Mouse (Mus musculus): ENCODE results near the gene Syt8. TPM values are rescaled to one million over a fixed set of nuclear protein-coding genes. Genes with fewer than 3 reads are reported as not detected.
"Not testable (repeated sequence)": the region's sequence is repeated elsewhere in the genome, so short reads cannot be mapped to it uniquely, and the experiment has no call there.

Syt8 gene
- polyA plus RNA-seq, 1 experiment from 2014 or later: 5.4 TPM

GRCm38 (mm10) chr7:142394261-142395190 is 40.1 kb upstream of the Syt8 start:
- Histone ChIP-seq H3K27ac (no peak overlapping the region), H3K27me3 (replicated peaks) (no peaks in the 10 kb centered on the region), H3K4me3 (replicated peaks) (no peak overlapping the region), H3K4me1 (replicated peaks) (no peaks in the 10 kb centered on the region; the same call in 1 of the 2 replicates), H3K36me3 (no peaks in the 10 kb centered on the region), H3K9ac (no peak overlapping the region), H3K4me2 (replicated peaks) (no peak overlapping the region), H3K9me3 (no peaks in the 10 kb centered on the region)
- ATAC-seq: no peak
- WGBS: 70% methylated on average over 6 of the region's 6 CpGs

- Histone ChIP-seq H3K4me3 (replicated peaks) (no peak overlapping the region), H3K27ac (no peak overlapping the region), H3K36me3 (no peaks in the 10 kb centered on the region), H3K4me1 (replicated peaks) (no peaks in the 10 kb centered on the region; the same call in 1 of the 2 replicates), H3K27me3 (replicated peaks) (no peaks in the 10 kb centered on the region), H3K4me2 (replicated peaks) (no peak overlapping the region), H3K9me3 (no peaks in the 10 kb centered on the region), H3K9ac (no peak overlapping the region)
- ATAC-seq: no peak
- WGBS: 91% methylated on average over 4 of the region's 4 CpGs
Observed at GRCm38 (mm10) chr7:142395472-142395871, 39.2 kb upstream of the Syt8 start.

- Histone ChIP-seq H3K27me3 (replicated peaks) (no peaks in the 10 kb centered on the region), H3K4me2 (replicated peaks) (no peak overlapping the region), H3K9ac (no peak overlapping the region), H3K9me3 (no peaks in the 10 kb centered on the region), H3K4me3 (replicated peaks) (no peak overlapping the region), H3K27ac (no peak overlapping the region), H3K36me3 (no peaks in the 10 kb centered on the region), H3K4me1 (replicated peaks) (no peaks in the 10 kb centered on the region; the same call in 1 of the 2 replicates)
- no peak for ATAC-seq
- WGBS: 79% methylated on average over 1 of the region's 1 CpGs
Observed at GRCm38 (mm10) chr7:142396611-142397010, 38.0 kb upstream of the Syt8 start.

GRCm38 (mm10) chr7:142398052-142398451 is 36.6 kb upstream of the Syt8 start:
- Histone ChIP-seq H3K4me1 (replicated peaks) (no peaks in the 10 kb centered on the region; the same call in 1 of the 2 replicates), H3K4me3 (replicated peaks) (no peak overlapping the region), H3K27ac (no peak overlapping the region), H3K27me3 (replicated peaks) (no peaks in the 10 kb centered on the region), H3K4me2 (replicated peaks) (no peak overlapping the region), H3K9me3 (no peaks in the 10 kb centered on the region), H3K9ac (no peak overlapping the region), H3K36me3 (no peaks in the 10 kb centered on the region)
- no peak for ATAC-seq
- 49% methylated on average over 2 of the region's 2 CpGs for WGBS

GRCm38 (mm10) chr7:142399250-142399649 is 35.4 kb upstream of the Syt8 start:
- Histone ChIP-seq H3K9ac (no peak overlapping the region), H3K27ac (no peak overlapping the region), H3K27me3 (replicated peaks) (no peaks in the 10 kb centered on the region), H3K4me2 (replicated peaks) (no peak overlapping the region), H3K4me1 (replicated peaks) (no peaks in the 10 kb centered on the region), H3K9me3 (no peaks in the 10 kb centered on the region), H3K36me3 (no peaks in the 10 kb centered on the region), H3K4me3 (replicated peaks) (no peak overlapping the region)
- no peak for ATAC-seq
- 71% methylated on average over 1 of the region's 1 CpGs for WGBS

- WGBS: 76% methylated on average over 7 of the region's 7 CpGs
- H3K9ac ChIP-seq: no peak overlapping the region
- no peak for ATAC-seq
- no peaks in the 10 kb centered on the region for H3K36me3 ChIP-seq
- H3K4me2 ChIP-seq (replicated peaks): no peak overlapping the region
- H3K27me3 ChIP-seq (replicated peaks): no peaks in the 10 kb centered on the region
- no peaks in the 10 kb centered on the region for H3K9me3 ChIP-seq
- H3K4me3 ChIP-seq (replicated peaks): no peak overlapping the region
- H3K4me1 ChIP-seq (replicated peaks): no peaks in the 10 kb centered on the region
- no peak overlapping the region for H3K27ac ChIP-seq
Observed at GRCm38 (mm10) chr7:142400112-142400749, 34.4 kb upstream of the Syt8 start.

- Histone ChIP-seq H3K4me3 (replicated peaks) (no peak overlapping the region), H3K4me1 (replicated peaks) (no peaks in the 10 kb centered on the region), H3K4me2 (replicated peaks) (no peak overlapping the region), H3K27ac (no peak overlapping the region), H3K9ac (no peak overlapping the region), H3K9me3 (no peaks in the 10 kb centered on the region), H3K27me3 (replicated peaks) (no peaks in the 10 kb centered on the region), H3K36me3 (no peaks in the 10 kb centered on the region)
- 57% methylated on average over 7 of the region's 7 CpGs for WGBS
- ATAC-seq: no peak
Observed at GRCm38 (mm10) chr7:142400750-142401142, 33.9 kb upstream of the Syt8 start.

GRCm38 (mm10) chr7:142403591-142403990 is 31.1 kb upstream of the Syt8 start:
- no peak overlapping the region for H3K9ac ChIP-seq
- H3K27me3 ChIP-seq (replicated peaks): no peaks in the 10 kb centered on the region
- ATAC-seq: no peak
- no peak overlapping the region for H3K4me2 ChIP-seq (replicated peaks)
- no peak overlapping the region for H3K4me3 ChIP-seq (replicated peaks)
- no peaks in the 10 kb centered on the region for H3K9me3 ChIP-seq
- H3K4me1 ChIP-seq (replicated peaks): no peaks in the 10 kb centered on the region
- H3K27ac ChIP-seq: no peak overlapping the region
- 55% methylated on average over 4 of the region's 4 CpGs for WGBS
- H3K36me3 ChIP-seq: no peaks in the 10 kb centered on the region

- H3K4me1 ChIP-seq (replicated peaks); H3K9ac ChIP-seq; H3K4me2 ChIP-seq (replicated peaks); H3K4me3 ChIP-seq (replicated peaks); H3K27ac ChIP-seq; H3K9me3 ChIP-seq; H3K27me3 ChIP-seq (replicated peaks); H3K36me3 ChIP-seq; ATAC-seq: not testable (repeated sequence)
- WGBS: 94% methylated on average over 5 of the region's 5 CpGs
Observed at GRCm38 (mm10) chr7:142405134-142405533, 29.5 kb upstream of the Syt8 start.

- no peak overlapping the region for H3K4me3 ChIP-seq (replicated peaks)
- 69% methylated on average over 4 of the region's 4 CpGs for WGBS
- H3K36me3 ChIP-seq: no peaks in the 10 kb centered on the region
- H3K9ac ChIP-seq: no peak overlapping the region
- H3K27me3 ChIP-seq (replicated peaks): no peaks in the 10 kb centered on the region
- no peaks in the 10 kb centered on the region for H3K9me3 ChIP-seq
- H3K27ac ChIP-seq: no peak overlapping the region
- no peak overlapping the region for H3K4me2 ChIP-seq (replicated peaks)
- ATAC-seq: no peak
- no peaks in the 10 kb centered on the region for H3K4me1 ChIP-seq (replicated peaks)
Observed at GRCm38 (mm10) chr7:142407935-142408334, 26.7 kb upstream of the Syt8 start.

GRCm38 (mm10) chr7:142408686-142409085 is 26.0 kb upstream of the Syt8 start:
- no peak overlapping the region for H3K9ac ChIP-seq
- no peak overlapping the region for H3K4me3 ChIP-seq (replicated peaks)
- H3K36me3 ChIP-seq: no peaks in the 10 kb centered on the region
- no peaks in the 10 kb centered on the region for H3K9me3 ChIP-seq
- no peaks in the 10 kb centered on the region for H3K4me1 ChIP-seq (replicated peaks)
- H3K27me3 ChIP-seq (replicated peaks): no peaks in the 10 kb centered on the region
- H3K27ac ChIP-seq: no peak overlapping the region
- no peak for ATAC-seq
- 91% methylated on average over 8 of the region's 8 CpGs for WGBS
- no peak overlapping the region for H3K4me2 ChIP-seq (replicated peaks)

GRCm38 (mm10) chr7:142409603-142410002 is 25.0 kb upstream of the Syt8 start:
- no peak overlapping the region for H3K4me3 ChIP-seq (replicated peaks)
- H3K9ac ChIP-seq: no peak overlapping the region
- H3K27ac ChIP-seq: no peak overlapping the region
- H3K4me1 ChIP-seq (replicated peaks): no peaks in the 10 kb centered on the region
- H3K36me3 ChIP-seq: no peaks in the 10 kb centered on the region
- no peaks in the 10 kb centered on the region for H3K27me3 ChIP-seq (replicated peaks)
- 75% methylated on average over 3 of the region's 3 CpGs for WGBS
- ATAC-seq: no peak
- H3K9me3 ChIP-seq: no peaks in the 10 kb centered on the region
- no peak overlapping the region for H3K4me2 ChIP-seq (replicated peaks)

Measured in intestine, embryonic 15.5 days (tissue).